Mouse (Mus musculus): ENCODE measurements around the gene Bloc1s4.

Bloc1s4 gene

DNA sequence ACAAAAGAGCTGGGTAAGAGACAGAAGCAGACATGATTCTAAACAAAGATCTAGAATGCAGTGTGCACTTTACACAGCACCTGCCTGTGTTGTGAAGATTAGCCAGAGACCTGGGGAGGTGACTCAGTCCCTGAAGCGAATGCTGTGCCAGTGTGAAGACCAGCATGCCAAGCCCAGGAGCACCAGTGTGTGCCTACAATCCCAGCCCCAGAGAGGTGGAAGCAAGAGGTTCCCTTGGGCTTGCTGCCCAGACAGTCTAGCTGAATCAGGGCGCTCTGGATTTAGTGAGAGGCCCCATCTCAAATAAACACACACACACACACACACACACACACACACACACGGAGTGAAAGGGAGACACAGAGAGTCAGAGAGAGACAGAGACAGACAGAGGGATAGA, 30.6 kb downstream of the Bloc1s4 start:
- peak; percentile 14 for DNase-seq (ENCODE audit: low spot score)

GRCm38 (mm10) chr5:36716816-36717215, 31.6 kb downstream of the Bloc1s4 start:
- DNase-seq (ENCODE audit: low spot score): no peak

DNA sequence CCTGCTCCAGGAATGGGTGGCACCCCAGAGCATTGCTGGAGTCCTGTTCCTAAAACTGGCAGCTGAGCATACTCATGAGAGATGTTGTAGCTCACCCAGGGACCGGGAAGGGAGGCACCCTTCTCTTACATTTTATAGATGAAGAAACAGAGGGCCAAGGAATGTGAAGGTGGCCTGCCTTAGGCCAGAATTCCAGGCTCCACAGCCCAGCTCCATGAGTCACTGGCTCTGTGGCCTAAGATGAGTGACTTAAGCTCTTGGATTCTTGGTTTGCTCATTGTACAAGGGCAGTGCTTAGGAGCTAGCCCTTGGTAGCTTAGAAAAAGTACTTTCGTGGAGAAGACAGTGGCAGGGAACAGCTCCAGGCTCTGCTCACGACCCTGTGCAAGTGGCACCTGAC, 33.6 kb downstream of the Bloc1s4 start:
- DNase-seq (ENCODE audit: low spot score): no peak

DNA sequence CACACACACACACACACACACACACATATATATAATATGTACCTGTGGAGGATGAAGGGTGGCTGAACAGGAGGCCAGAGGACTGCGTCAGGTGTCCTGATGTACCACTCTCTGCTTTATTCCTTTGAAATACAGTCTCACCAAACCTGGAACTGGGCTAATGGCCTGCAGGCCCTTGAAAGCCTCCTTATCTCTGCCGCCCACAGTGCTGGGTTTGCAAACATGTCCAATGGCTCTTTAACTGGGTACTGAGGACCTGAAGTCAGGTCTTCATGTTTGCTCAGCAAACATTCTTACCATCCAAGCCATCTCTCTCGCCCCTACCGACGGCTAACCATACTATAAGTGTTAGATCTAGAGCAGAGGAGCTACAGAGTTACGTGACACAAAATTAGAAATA, 34.8 kb downstream of the Bloc1s4 start:
- no peak for DNase-seq (ENCODE audit: low spot score)

DNA sequence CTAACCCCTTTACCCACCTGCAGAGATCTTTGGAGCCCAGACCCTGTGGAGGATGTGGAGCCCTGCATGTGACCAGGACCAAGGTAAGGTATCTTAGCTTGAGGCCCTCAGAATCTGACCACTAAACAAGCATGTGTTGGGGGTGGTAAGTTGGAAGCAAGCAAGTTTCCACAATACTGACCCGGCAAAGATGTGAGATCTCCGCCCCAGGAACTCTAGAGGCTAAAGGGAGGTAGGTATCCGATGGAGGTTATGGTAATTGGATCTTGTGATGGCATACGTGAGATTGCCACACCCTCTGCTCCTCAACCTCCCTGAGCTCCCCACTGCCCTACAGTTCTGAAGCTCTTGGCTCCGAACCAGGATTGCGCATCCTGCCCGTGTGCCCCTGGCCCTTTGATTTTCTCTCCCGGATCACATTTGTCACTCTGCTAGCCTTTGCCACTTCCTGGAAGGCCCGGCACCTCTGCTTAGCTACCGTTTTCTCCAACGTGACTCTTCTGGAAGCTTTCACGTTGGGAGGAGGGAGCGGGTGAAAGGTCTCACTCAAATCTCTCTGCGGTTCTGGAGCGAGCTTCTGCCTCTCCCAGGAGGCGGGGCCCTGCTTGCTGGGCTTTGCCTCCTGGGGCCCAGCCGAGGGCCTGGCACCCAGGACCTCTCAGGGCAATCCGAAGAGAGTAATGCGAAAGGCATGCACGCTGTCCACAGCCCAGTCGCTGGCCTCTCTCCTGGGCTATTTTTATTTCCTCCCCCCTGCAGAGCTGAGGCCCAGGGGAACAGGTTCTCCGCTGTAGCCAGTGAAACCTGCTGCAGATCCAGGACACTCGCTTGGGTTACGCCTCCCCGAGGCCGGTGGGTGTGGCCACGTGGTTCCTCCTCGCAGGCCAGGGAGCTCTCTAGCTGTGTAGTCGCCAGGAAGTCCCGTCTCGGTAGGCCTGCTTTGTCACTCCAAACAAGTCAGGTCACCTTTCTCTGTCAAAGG, 35.6 kb downstream of the Bloc1s4 start:
- peak; percentile 92 for DNase-seq (ENCODE audit: low spot score)

- DNase-seq (ENCODE audit: low spot score): no peak
Measured at GRCm38 (mm10) chr5:36711863-36712262, 36.6 kb downstream of the Bloc1s4 start.

DNA sequence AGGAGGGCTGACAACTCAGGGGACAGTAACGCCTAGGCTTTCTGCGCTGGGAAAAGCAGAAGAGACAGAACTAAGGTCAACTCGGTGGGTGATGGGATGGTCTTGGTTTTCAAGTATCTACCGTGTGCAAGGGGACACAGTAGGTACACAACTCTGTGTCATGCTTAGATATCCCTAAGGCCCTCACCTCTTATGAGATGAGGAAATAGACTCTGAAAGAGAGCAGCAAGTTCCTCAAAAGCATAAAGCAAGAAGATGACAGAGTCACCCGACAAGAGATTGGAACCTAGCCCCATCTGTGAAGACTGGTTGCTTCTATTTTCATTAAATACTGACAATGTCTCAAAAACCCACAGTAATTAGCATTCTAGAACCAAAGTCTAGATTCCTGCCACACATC, 42.7 kb downstream of the Bloc1s4 start:
- no peak for DNase-seq (ENCODE audit: low spot score)

DNA sequence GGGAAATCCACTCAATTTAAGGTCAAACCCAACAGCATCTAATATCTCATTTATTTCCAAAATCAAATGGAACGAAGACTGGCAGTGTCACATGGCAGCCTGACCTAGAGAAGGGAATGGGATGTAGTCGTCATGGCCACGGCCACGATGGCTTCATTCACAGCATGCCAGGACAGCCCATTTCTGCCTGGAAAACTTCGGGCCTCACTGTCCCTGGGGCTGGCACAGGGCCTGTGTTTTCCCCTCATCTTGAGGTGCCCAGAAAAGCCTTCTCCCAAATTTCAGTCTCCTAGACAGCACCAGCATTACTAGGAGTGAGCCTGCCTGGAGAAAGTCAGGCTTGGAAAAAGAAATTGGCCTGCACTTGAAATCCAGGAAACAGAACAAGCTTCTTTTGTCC, 43.1 kb downstream of the Bloc1s4 start:
- no peak for DNase-seq (ENCODE audit: low spot score)

- DNase-seq (ENCODE audit: low spot score): no peak
Measured at GRCm38 (mm10) chr5:36704684-36705083, 43.8 kb downstream of the Bloc1s4 start.

- no peak for DNase-seq (ENCODE audit: low spot score)
Measured at GRCm38 (mm10) chr5:36700939-36701620, 47.4 kb downstream of the Bloc1s4 start.

DNA sequence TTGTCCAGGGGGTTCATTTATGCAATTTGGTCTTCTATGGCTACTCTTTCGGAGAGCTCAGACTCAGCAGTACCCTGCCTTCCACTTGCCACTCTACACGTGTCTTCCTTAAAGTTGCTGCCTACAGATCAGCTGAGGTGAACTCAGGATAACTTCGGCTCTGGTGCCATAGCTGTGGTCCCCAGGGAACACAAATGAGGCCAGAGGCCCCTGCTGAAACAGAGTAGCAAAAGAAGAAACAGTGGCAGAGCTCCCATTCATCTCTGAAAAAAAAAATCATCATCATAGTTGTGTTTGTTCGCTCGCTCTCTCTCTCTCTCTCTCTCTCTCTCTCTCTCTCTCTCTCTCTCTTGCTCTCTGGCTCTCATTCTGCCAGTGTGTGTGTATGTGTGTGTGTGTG, 49.8 kb downstream of the Bloc1s4 start:
- DNase-seq (ENCODE audit: low spot score): peak; percentile 89

DNA sequence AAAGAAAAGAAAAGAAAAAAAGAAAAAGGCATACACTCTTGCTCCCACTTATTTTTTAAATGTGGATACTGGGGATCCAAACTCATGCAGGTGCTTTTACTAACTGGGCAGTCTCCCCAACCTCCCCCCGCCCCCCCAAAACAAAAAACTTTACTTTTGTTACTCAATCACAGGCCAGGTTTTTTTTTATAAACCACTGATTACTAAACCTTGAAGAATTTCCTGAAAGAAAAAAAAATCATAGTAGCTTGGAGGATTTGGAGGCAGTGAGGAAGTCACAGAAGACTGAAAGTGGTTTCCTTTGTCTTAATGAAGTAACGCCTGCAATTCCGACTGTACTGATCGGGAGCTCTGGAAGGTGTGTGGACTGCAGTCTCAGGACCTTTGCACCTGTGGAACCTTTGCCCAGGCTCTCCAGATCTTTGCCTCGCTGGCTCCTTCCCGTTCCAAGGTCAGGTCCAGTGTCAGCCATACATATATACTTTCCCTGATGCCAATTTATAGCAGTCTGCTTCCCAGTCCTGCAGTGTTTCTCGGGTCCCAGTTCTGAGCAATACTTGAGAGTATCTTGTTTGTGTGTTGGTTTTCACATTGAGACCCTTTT, 50.3 kb downstream of the Bloc1s4 start:
- peak; percentile 42 for DNase-seq (ENCODE audit: low spot score)

All from adipocyte (in vitro differentiated cells).